Mouse (Mus musculus): ENCODE data around the gene Cys1.
"Not testable (repeated sequence)": the region's sequence is repeated elsewhere in the genome, so short reads cannot be mapped to it uniquely, and the experiment has no call there.

The Cys1 gene

GRCm38 (mm10) chr12:24681286-24682023 lies at the start of gene Cys1:
Gene Cys1, minus strand, starts transcription at chr12:24681813.
- no peak for DNase-seq

- DNase-seq: no peak
Observed at GRCm38 (mm10) chr12:24724369-24724768, 42.8 kb upstream of the Cys1 start.

GRCm38 (mm10) chr12:24723859-24724258 lies 42.2 kb upstream of the Cys1 start:
- DNase-seq: no peak

- no peak for DNase-seq
Observed at GRCm38 (mm10) chr12:24723434-24723833, 41.8 kb upstream of the Cys1 start.

DNA sequence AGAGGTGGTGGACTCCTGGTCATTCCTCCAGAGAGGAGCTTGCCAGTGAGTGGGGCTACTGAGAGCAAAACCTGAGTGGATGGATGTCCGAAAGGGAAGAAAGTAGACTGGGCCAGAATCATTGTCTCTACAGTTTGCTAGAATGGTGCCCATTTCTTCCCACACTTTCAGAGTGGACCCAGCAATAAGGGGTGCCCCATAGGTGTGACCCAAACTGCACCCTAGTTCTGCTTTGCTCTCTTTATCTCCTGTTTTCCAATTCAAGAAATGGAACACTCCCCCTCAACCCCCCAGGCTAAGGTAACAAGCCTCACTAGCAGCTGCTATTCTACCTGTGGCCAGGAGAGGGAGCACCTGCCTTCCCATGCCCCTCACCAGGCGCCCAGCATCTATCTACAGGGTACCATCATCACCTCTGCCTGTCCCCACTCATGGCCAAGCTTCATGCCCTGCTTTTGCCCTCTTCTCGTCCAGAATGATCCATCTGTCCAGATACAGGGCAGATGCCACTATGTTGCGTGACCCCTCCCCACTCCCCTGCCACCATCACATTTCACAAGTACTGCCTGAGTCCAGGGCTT lies 35.2 kb upstream of the Cys1 start:
- DNase-seq: peak; percentile 46 to 54

GRCm38 (mm10) chr12:24715268-24715896 lies 33.8 kb upstream of the Cys1 start:
- DNase-seq: no peak

GRCm38 (mm10) chr12:24714579-24715255 lies 33.1 kb upstream of the Cys1 start:
- DNase-seq: no peak

DNA sequence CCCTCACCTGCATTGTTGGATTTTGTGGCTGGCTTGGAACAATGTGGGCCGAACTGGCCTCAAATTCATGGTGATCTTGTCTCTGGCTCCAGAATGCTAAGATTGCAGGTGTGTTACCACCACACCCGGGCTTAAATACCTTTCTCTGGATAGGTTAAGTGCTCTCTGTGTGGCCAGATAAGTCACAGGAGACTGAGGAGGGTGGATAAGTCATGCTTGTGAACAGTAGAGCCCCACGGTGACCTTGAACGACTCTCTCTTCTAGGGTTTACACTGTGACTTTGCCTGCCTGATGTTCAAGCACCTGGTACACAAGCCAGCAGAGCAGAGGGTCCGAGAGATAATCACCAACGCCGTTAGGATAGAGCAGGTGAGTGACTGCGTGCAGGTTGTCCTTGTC lies 30.8 kb upstream of the Cys1 start:
- no peak for DNase-seq

DNA sequence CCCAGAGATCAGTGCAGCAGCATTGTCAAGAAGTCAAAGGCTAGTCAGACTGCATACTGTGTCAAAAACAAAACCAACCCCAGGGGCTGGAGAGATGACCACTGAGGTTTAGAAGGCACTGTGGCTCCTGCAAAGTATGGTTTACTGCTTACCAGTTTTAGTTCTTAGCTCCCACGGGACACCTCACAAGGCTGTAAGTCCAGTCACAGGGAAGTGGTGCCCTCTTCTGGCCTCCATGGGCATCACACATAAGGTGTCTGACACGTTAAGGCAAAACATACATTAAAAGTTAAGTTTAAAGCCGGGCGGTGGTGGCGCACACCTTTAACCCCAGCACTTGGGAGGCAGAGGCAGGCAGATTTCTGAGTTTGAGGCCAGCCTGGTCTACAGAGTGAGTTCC lies 29.1 kb upstream of the Cys1 start:
- no peak for DNase-seq

- peak in 1 of 2 experiments; percentile 37 for DNase-seq
Observed at GRCm38 (mm10) chr12:24709831-24710508, 28.4 kb upstream of the Cys1 start.

DNA sequence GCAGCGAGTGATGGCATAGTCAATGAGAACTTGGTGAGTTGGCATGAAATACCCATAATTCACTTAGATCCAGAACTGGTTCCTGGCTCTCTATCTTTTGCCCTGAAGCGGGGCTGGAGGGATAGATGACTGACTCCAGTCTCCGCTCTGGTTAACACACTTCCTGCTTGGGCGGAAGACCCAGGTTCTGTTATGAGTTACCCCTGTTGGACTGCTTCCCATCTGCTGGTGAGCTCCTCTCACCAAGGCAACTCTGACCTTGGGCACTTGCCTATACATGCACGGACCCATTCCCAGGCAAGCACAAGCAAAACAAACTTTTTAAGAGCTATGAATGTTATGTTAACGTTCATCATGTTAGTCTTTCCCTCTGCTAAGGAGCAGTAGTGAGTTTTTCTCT lies 27.8 kb upstream of the Cys1 start:
- no peak for DNase-seq

DNA sequence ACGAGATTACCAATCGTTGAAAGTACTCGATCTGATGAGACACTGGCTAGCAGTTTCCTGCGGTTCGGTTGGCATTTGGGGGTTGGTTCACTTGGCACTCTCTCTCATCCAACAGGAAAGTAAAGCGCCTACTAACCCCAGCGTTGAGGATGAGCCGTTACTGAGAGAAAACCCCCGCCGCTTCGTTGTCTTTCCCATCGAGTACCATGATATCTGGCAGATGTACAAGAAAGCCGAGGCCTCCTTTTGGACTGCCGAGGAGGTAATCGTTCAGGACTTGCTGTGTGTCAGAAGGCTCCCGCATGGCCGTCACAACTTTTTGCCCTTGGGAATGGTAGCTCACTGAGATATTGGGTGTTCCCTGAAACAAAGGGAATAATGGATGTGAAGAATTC lies 27.2 kb upstream of the Cys1 start:
- DNase-seq: no peak

DNA sequence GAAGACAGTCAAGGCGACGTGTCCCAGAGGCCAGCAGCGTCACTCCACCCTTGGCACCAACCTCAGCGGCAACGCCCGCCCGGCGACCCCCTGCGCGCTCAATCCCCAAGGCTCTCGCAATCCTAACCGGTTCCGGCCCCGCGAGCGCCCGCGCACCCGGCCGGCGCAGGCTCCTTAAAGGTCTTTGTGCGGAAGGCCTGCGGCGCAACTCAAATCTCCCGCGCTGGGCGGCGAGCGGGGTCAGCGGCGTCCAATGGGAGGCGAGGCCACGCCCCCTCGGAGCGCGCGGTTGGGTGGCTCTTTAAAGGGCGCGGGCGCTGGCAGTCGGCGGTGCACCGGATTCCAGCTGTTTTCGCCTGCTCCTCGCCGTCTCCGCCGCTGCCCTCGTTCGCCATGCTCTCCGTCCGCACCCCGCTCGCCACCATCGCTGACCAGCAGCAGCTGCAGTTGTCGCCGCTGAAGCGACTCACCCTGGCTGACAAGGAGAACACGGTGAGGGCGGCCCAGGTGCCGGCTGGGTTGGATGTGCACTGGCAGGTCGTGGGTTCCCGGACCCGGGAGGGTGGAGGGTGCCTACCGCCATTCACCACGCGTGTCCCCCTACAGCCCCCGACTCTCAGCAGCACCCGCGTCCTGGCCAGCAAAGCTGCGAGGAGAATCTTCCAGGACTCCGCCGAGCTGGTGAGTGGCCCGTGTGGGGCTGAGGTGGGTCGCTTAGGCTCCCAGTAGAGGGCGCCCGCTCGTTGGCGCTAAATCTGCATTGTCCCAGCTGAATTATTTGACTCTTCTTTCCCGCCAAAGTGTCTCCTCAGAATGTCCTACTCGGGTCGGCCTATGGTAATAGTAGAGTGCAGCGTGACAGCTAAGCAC lies 26.6 kb upstream of the Cys1 start, which contains the start of gene Rrm2:
Gene Rrm2, plus strand, starts transcription at position 288 of the 870 bp plus-strand sequence.
- peak; percentile 87 to 91 for DNase-seq

GRCm38 (mm10) chr12:24707480-24707802 lies 25.8 kb upstream of the Cys1 start:
- no peak for DNase-seq

GRCm38 (mm10) chr12:24706764-24707479 lies 25.3 kb upstream of the Cys1 start:
- DNase-seq: no peak

DNA sequence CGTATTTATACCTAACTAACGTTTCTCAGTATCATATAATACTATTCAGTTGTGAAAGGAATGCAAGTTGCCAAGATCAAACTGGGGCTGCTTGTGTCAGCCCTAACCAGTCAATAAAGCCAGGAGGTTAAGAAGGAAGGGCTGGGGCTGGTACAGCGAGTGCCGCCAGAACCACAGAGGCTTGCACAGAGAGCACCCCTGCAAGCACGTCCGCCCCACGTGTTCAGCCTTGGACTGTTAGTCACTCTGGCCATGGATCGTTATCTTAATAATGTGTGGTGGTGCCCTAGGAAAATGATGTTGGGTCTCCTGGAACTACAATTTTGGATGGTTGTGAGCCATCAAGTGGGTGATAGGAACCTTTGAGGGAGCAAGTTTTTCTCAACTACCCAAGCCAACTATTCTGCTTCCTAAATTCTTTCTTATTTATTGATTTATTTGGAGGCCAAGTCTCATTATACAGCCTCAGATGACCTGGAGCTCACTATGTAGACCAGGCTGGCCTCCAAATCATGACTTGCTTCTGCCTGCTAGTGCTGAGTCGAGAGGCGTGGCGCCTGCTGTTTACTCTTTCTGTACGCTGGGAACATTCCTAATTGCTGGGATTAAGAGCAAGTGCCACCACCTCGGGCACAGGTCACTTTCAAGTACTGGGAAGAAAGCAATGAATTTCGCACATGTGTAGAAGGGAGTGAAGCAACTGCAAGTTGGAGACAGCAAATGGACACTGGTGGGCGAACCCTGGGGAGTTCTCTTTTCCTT lies 24.1 kb upstream of the Cys1 start:
- no peak for DNase-seq

DNA sequence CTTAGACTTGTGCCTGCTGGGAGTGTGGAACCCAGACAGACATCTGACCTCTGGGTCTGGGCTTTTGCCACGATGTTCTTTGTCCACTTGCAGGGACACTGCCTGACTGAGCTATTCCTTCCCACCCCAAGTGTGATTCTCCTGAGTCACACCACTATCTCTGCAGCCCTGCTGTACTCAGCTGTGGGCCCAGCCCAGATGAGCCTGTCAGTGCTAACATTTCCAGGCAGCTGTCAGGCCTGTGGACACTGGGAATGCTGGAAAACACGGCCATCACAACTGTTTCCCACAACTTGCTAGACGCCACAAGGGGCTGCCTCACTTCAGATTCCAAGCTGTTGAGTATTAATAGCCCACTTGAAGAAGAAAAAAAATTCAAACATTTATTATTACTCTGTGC lies 21.4 kb upstream of the Cys1 start:
- no peak for DNase-seq

DNA sequence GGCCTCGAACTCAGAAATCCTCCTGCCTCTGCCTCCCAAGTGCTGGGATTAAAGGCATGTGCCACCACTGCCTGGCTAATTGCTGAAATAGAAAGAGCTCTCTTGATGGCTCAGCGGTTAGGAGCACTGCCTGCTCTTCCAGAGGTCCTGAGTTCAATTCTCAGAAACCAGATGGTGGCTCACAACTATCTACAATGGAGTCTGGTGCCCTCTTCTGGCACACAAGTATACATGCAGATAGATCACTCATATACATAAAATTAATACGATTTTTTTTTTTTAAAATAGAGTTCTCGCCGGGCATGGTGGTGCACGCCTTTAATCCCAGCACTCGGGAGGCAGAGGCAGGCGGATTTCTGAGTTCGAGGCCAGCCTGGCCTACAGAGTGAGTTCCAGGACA lies 20.0 kb upstream of the Cys1 start:
- not testable (repeated sequence) for DNase-seq

- DNase-seq: no peak
Observed at GRCm38 (mm10) chr12:24699578-24699977, 18.0 kb upstream of the Cys1 start.

DNA sequence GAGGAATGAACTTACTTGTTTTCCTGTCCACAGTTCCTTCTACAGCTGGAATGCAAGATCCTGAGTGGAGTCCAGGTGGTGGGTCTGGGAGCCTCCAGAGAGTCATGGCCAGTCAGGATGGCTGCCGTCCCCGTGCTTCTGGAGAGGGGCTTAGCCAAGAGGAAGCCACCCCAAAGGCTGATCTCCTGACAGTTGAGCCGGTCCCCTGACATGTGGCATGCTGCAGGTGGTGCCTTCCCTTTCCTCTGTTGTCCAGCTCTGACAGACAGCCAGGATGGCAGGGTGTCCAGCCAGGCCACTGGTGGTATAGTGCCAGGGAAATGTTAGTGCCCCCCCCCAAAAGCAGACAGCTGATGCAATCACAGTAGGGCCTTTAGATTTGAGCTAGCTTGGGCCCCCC lies 16.9 kb upstream of the Cys1 start:
- DNase-seq: no peak

Measured in cerebellum, postnatal 36 days (tissue).